In the genomic region with DNA sequence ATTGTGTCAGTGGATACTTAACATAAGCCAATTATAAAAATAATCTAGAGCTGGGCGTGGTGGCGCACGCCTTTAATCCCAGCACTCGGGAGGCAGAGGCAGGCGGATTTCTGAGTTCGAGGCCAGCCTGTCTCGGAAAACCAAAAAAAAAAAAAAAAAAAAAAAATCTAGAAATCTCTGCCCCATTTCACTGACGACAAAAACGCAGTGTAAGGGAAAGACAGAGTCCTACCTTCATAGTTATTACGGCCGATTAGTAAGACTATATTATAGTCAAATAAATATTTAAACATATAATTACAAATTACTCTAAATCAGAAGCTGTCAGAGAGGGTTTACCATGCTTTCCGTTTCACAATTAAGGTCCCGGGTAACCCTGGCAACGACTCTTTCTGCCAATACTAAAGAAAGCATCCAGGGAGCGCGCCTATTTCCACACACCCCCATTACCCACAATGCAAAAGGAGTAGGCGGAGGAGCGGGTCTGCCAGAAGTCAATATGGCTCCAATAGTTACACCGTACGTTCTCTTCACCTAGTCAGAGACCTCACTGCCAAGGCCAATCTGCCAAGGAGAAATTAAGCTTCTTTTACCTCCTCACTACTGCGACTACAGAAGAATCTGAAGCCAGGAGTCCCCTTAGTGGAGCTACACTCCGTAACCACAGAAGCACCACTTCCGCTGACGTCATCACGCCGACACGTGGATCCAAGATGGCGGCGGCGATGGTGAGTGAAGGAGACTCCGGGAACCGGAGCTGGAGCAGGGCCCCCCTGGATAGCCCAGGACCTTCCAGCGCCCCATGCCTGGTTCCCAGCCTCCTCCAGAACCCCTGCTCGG, we compare ENCODE assay signal across 8 mouse cellular contexts. TPM values are rescaled to one million over a fixed set of nuclear protein-coding genes. Genes with fewer than 3 reads are reported as not detected.
DNase-seq lines count a peak whose midpoint lies in the region; ATAC-seq and TF ChIP-seq lines count a peak whose summit lies in the region.

TSS of gene Tm9sf4 (plus strand) at position 460 of the 840 bp plus-strand sequence.

- peaks cover 39% of the 10 kb centered on the region for H3K4me1 ChIP-seq in E14TG2a.4 (replicated peaks; ENCODE audit: low read depth, low read length)
- peaks cover 9% of the 10 kb centered on the region for H3K4me1 ChIP-seq in forebrain, embryonic 12.5 days
- peaks cover 6% of the 10 kb centered on the region for H3K4me1 ChIP-seq in heart, postnatal 0 days (ENCODE audit: control insufficient read depth, insufficient read depth)
- H3K4me1 ChIP-seq in liver, embryonic 16.5 days (ENCODE audit: control insufficient read depth, low read depth, low read length) = peaks cover 11% of the 10 kb centered on the region
- H3K4me1 ChIP-seq in neural tube, embryonic 13.5 days (replicated peaks) = peaks cover 16% of the 10 kb centered on the region
- peaks cover 5% of the 10 kb centered on the region; the same call in 1 of the 2 replicates for H3K4me1 ChIP-seq in testis, adult 2 months (ENCODE audit: control insufficient read depth, insufficient read depth, low read length)

- peak within 1 kb of the TSS; percentile 98 for H3K4me3 ChIP-seq in E14TG2a.4 (replicated peaks; ENCODE audit: low read length)
- H3K4me3 ChIP-seq in forebrain, embryonic 12.5 days (replicated peaks) = peak within 1 kb of the TSS; percentile 72
- peak within 1 kb of the TSS; percentile 85 for H3K4me3 ChIP-seq in heart, postnatal 0 days (ENCODE audit: low read depth, low read length)
- H3K4me3 ChIP-seq in liver, embryonic 16.5 days (ENCODE audit: low read depth, low read length) = peak within 1 kb of the TSS; percentile 90
- peak within 1 kb of the TSS; percentile 87 for H3K4me3 ChIP-seq in neural tube, embryonic 13.5 days
- H3K4me3 ChIP-seq in testis, adult 2 months (ENCODE audit: control insufficient read depth, low read depth, low read length) = peak within 1 kb of the TSS; percentile 95

- ATAC-seq in forebrain, embryonic 12.5 days (ENCODE audit: low FRiP score) = peak; percentile 95
- ATAC-seq in heart, postnatal 0 days (ENCODE audit: insufficient read depth, low read depth) = peak; percentile 92
- peak; percentile 86 for ATAC-seq in liver, embryonic 16.5 days (ENCODE audit: low read depth)
- ATAC-seq in neural tube, embryonic 13.5 days (ENCODE audit: low read depth) = peak; percentile 93

- DNase-seq in c-Kit-positive CD71-positive TER-119-positive erythroid progenitor cells, embryonic 14.5 days (ENCODE audit: low spot score) = peak; percentile 90
- DNase-seq in heart, postnatal 0 days (ENCODE audit: low spot score) = peak; percentile 95
- DNase-seq in kidney, postnatal 4 days = peak; percentile 94 to 95

- H3K9ac ChIP-seq in forebrain, embryonic 12.5 days = peak within 1 kb of the TSS; percentile 77
- peak within 1 kb of the TSS; percentile 79 for H3K9ac ChIP-seq in heart, postnatal 0 days (replicated peaks; ENCODE audit: low read depth, low read length)
- H3K9ac ChIP-seq in liver, embryonic 16.5 days (ENCODE audit: low read depth, low read length) = peak within 1 kb of the TSS; percentile 83
- H3K9ac ChIP-seq in neural tube, embryonic 13.5 days = peak within 1 kb of the TSS; percentile 87

- no peaks in the 10 kb centered on the region for H3K27me3 ChIP-seq in E14TG2a.4 (ENCODE audit: insufficient read depth, low read length)
- H3K27me3 ChIP-seq in forebrain, embryonic 12.5 days = peaks cover 40% of the 10 kb centered on the region
- H3K27me3 ChIP-seq in heart, postnatal 0 days (ENCODE audit: control insufficient read depth, insufficient read depth, low read length) = no peaks in the 10 kb centered on the region
- H3K27me3 ChIP-seq in liver, embryonic 16.5 days (ENCODE audit: control insufficient read depth, insufficient read depth, low read depth, low read length) = no peaks in the 10 kb centered on the region
- H3K27me3 ChIP-seq in neural tube, embryonic 13.5 days = no peaks in the 10 kb centered on the region
- H3K27me3 ChIP-seq in testis, adult 2 months (ENCODE audit: control insufficient read depth, insufficient read depth, low read length) = no peaks in the 10 kb centered on the region

- WGBS in forebrain, embryonic 12.5 days = 9% methylated on average over 34 of the region's 34 CpGs
- WGBS in heart, postnatal 0 days = 10% methylated on average over 34 of the region's 34 CpGs
- 8% methylated on average over 34 of the region's 34 CpGs for WGBS in liver, embryonic 16.5 days (ENCODE audit: insufficient replicate concordance)
- WGBS in neural tube, embryonic 13.5 days = 10% methylated on average over 34 of the region's 34 CpGs

- peak within 1 kb of the TSS; percentile 89 for H3K27ac ChIP-seq in forebrain, embryonic 12.5 days
- H3K27ac ChIP-seq in heart, postnatal 0 days (ENCODE audit: low read depth) = peak within 1 kb of the TSS; percentile 84
- H3K27ac ChIP-seq in liver, embryonic 16.5 days (ENCODE audit: low read length) = peak within 1 kb of the TSS; percentile 81
- peak within 1 kb of the TSS; percentile 94 for H3K27ac ChIP-seq in neural tube, embryonic 13.5 days (replicated peaks)
- H3K27ac ChIP-seq in testis, adult 2 months (ENCODE audit: control insufficient read depth, insufficient read depth, low read depth, low read length) = peak within 1 kb of the TSS; percentile 97

- no peak for TF ChIP-seq EP300 in heart, postnatal 0 days (IDR thresholded peaks at IDR 0.05; ENCODE audit: low read depth)

- H3K4me2 ChIP-seq in forebrain, embryonic 12.5 days = peak within 1 kb of the TSS; percentile 85
- peak within 1 kb of the TSS; percentile 68 for H3K4me2 ChIP-seq in heart, postnatal 0 days (ENCODE audit: low read depth, low read length)
- peak within 1 kb of the TSS; percentile 86 for H3K4me2 ChIP-seq in liver, embryonic 16.5 days (ENCODE audit: low read depth, low read length)
- peak within 1 kb of the TSS; percentile 93 for H3K4me2 ChIP-seq in neural tube, embryonic 13.5 days

- H3K36me3 ChIP-seq in E14TG2a.4 (ENCODE audit: insufficient read depth, low read length) = peaks cover 28% of the 10 kb centered on the region
- H3K36me3 ChIP-seq in forebrain, embryonic 12.5 days (replicated peaks) = no peaks in the 10 kb centered on the region; the same call in 1 of the 2 replicates
- H3K36me3 ChIP-seq in heart, postnatal 0 days (replicated peaks; ENCODE audit: control insufficient read depth, insufficient read depth, low read length) = no peaks in the 10 kb centered on the region
- H3K36me3 ChIP-seq in liver, embryonic 16.5 days (ENCODE audit: control insufficient read depth, insufficient read depth) = no peaks in the 10 kb centered on the region
- H3K36me3 ChIP-seq in neural tube, embryonic 13.5 days = no peaks in the 10 kb centered on the region
- H3K36me3 ChIP-seq in testis, adult 2 months (ENCODE audit: control insufficient read depth, insufficient read depth, low read length) = no peaks in the 10 kb centered on the region

- no peaks in the 10 kb centered on the region for H3K9me3 ChIP-seq in E14TG2a.4 (ENCODE audit: low read length)
- no peaks in the 10 kb centered on the region for H3K9me3 ChIP-seq in forebrain, embryonic 12.5 days
- no peaks in the 10 kb centered on the region for H3K9me3 ChIP-seq in heart, postnatal 0 days (replicated peaks; ENCODE audit: control insufficient read depth, low read length)
- no peaks in the 10 kb centered on the region for H3K9me3 ChIP-seq in liver, embryonic 16.5 days (replicated peaks; ENCODE audit: control insufficient read depth, low read length)
- H3K9me3 ChIP-seq in neural tube, embryonic 13.5 days = no peaks in the 10 kb centered on the region

- TF ChIP-seq POLR2A in testis, adult 2 months (IDR thresholded peaks at IDR 0.05; ENCODE audit: control insufficient read depth, low read depth, low read length) = peak; percentile 87; the same call in 1 of the 2 replicates

- TF ChIP-seq CTCF in E14TG2a.4 (conservative IDR thresholded peaks at IDR 0.05; ENCODE audit: low read length) = no peak
- no peak for TF ChIP-seq CTCF in heart, postnatal 0 days (IDR thresholded peaks at IDR 0.05; ENCODE audit: low read depth)
- no peak for TF ChIP-seq CTCF in testis, adult 2 months (IDR thresholded peaks at IDR 0.05; ENCODE audit: control insufficient read depth, insufficient read depth, insufficient replicate concordance, low read depth, low read length)

RNA-seq across cellular contexts. Expression of gene Tm9sf4, which starts in this region (rescaled TPM):
- polyA plus RNA-seq in forebrain, embryonic 12.5 days (2016; fragmentation: Nextera tagmentation; extraction: Ambion mirVana) = 72.0 and 80.2 TPM in 2 replicates
- total RNA-seq in heart, postnatal 0 days (2014; rRNA removed; ENCODE audit: low replicate concordance) = 35.7 and 37.8 TPM in 2 replicates
- 38.2 and 38.8 TPM in 2 replicates for polyA plus RNA-seq in heart, postnatal 0 days (2015; fragmentation: Nextera tagmentation; extraction: Ambion mirVana)
- 30.9 and 36.2 TPM in 2 replicates for polyA plus RNA-seq in liver, embryonic 16.5 days (2015; fragmentation: Nextera tagmentation; extraction: Ambion mirVana)
- 69.7 and 81.7 TPM in 2 replicates for polyA plus RNA-seq in neural tube, embryonic 13.5 days (2015; fragmentation: Nextera tagmentation; extraction: Ambion mirVana)
- 52.5 and 52.7 TPM in 2 replicates for polyA plus RNA-seq in testis, adult 2 months (2012; rRNA removed)

Comparison
In these comparisons a context has a peak if more than half of its experiments do, and no peak if none do; other contexts are left out.
1. Peak in every context shown above with its lines: DNase-seq, ATAC-seq, H3K4me3 ChIP-seq and H3K27ac ChIP-seq.